Mouse (Mus musculus): Measurements from ENCODE around the gene Gm11567. TPM values are rescaled to one million over a fixed set of nuclear protein-coding genes. Genes with fewer than 3 reads are reported as not detected.
"Not testable (repeated sequence)": the region's sequence is repeated elsewhere in the genome, so short reads cannot be mapped to it uniquely, and the experiment has no call there.

Gm11567 gene
- polyA plus RNA-seq, 1 experiment from 2014 or later, result not detected

DNA sequence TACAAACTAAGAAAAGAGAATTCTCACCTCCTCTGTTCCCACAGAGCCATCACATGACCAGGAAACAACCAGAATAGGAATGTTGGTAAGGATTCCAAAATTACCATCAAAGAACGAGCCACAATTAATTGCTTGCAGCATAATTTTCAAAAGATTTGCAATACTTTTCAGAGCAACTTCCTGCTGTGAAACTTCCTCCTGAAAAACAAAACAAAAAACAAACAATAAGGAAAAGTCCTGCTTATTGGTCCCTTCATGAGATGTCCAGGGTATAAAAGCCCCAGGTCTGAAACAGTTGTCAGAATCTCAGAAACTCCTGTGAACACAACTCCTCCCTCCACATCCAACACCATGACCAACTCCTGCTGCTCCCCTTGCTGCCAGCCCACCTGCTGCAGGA is 5.9 kb upstream of the Gm11567 start, which contains the start of gene Krtap9-1:
Gene Krtap9-1, plus strand, starts transcription at position 301 of the 400 bp plus-strand sequence.
- ATAC-seq (replicated peaks; ENCODE audit: low FRiP score); H3K4me3 ChIP-seq (ENCODE audit: low read depth, low read length): not testable (repeated sequence)
- 63% methylated on average over 1 of the region's 1 CpGs for WGBS

DNA sequence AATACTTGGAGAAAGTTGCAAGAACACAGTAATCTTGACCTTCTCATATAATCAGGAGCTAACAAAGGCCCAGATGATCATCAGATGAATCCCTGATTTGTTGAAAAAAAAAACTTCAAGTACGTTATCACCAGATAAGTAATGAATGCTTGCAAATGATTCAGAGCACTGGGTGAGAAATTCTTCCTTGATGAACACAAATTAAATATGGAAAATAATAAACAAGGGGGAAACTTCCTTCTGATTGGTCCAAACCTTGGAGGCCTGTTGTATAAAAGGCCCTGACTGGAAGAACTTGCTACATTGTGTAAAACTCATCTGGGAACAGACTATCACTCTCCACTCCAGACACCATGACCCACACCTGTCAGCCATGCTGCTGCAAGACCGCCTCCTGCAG is 28.6 kb downstream of the Gm11567 start, which contains the start of gene Krtap31-1:
Gene Krtap31-1, plus strand, starts transcription at position 301 of the 400 bp plus-strand sequence.
- ATAC-seq (replicated peaks; ENCODE audit: low FRiP score) (no peak), DNase-seq (ENCODE audit: low spot score) (no peak)
- H3K27ac ChIP-seq (ENCODE audit: low read depth, low read length), result no peak within 1 kb of the TSS
- no peaks in the 10 kb centered on the region for H3K27me3 ChIP-seq (replicated peaks; ENCODE audit: control insufficient read depth, insufficient read depth, low read length)
- no peaks in the 10 kb centered on the region for H3K9me3 ChIP-seq (ENCODE audit: control insufficient read depth, low read length)
- WGBS, result 75% methylated on average over 2 of the region's 2 CpGs
- H3K4me1 ChIP-seq (replicated peaks; ENCODE audit: control insufficient read depth, insufficient read depth, low read length), result no peaks in the 10 kb centered on the region
- H3K4me3 ChIP-seq (ENCODE audit: low read depth, low read length), result no peak within 1 kb of the TSS
- no peak within 1 kb of the TSS for H3K4me2 ChIP-seq
- H3K36me3 ChIP-seq (ENCODE audit: control insufficient read depth, insufficient read depth, low read length), result no peaks in the 10 kb centered on the region
- H3K9ac ChIP-seq (ENCODE audit: low read depth, low read length), result no peak within 1 kb of the TSS

More for the DNA sequence above, 5.9 kb upstream of the Gm11567 start, which contains the start of gene Krtap9-1:
- H3K27ac ChIP-seq (ENCODE audit: low read depth, low read length); H3K4me2 ChIP-seq; DNase-seq (ENCODE audit: low spot score); H3K4me1 ChIP-seq (replicated peaks; ENCODE audit: control insufficient read depth, insufficient read depth, low read length); H3K27me3 ChIP-seq (replicated peaks; ENCODE audit: control insufficient read depth, insufficient read depth, low read length); H3K36me3 ChIP-seq (ENCODE audit: control insufficient read depth, insufficient read depth, low read length); H3K9ac ChIP-seq (ENCODE audit: low read depth, low read length); H3K9me3 ChIP-seq (ENCODE audit: control insufficient read depth, low read length): not testable (repeated sequence)

DNA sequence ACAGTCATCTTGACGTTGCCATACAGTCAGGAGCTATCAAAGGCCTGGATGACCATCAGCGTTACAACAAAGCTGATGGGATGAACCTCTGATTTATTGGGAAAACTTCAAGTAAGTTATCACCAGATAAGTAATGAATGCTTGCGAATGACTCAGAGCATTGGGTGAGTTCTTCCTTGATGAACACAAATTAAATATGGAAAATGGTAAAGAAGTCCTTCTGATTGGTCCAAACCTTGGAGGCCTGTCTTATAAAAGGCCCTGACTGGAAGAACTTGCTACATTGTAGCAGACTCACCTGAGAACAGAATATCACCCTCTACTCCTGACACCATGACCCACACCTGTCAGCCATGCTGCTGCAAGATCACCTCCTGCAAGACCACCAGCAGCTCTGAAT is 35.5 kb downstream of the Gm11567 start, which contains the start of gene Gm11565:
Gene Gm11565, plus strand, starts transcription at position 301 of the 400 bp plus-strand sequence.
- H3K9ac ChIP-seq (ENCODE audit: low read depth, low read length), result no peak within 1 kb of the TSS
- H3K36me3 ChIP-seq (ENCODE audit: control insufficient read depth, insufficient read depth, low read length), result no peaks in the 10 kb centered on the region
- H3K4me1 ChIP-seq (replicated peaks; ENCODE audit: control insufficient read depth, insufficient read depth, low read length), result no peaks in the 10 kb centered on the region
- 85% methylated on average over 3 of the region's 3 CpGs for WGBS
- no peak within 1 kb of the TSS for H3K4me3 ChIP-seq (ENCODE audit: low read depth, low read length)
- H3K4me2 ChIP-seq, result no peak within 1 kb of the TSS
- ATAC-seq (replicated peaks; ENCODE audit: low FRiP score) (no peak), DNase-seq (ENCODE audit: low spot score) (no peak)
- H3K27ac ChIP-seq (ENCODE audit: low read depth, low read length), result no peak within 1 kb of the TSS
- H3K27me3 ChIP-seq (replicated peaks; ENCODE audit: control insufficient read depth, insufficient read depth, low read length), result no peaks in the 10 kb centered on the region
- H3K9me3 ChIP-seq (ENCODE audit: control insufficient read depth, low read length), result no peaks in the 10 kb centered on the region

Other genes with a start within 250 kb of the Gm11567 start
- gene Krtap4-2, start 244.1 kb upstream of the Gm11567 start, polyA plus RNA-seq (2014; fragmentation: Nextera tagmentation; extraction: Ambion mirVana), result not detected in 2 replicates
- not detected in 2 replicates for gene Krtap4-7, start 235.1 kb upstream of the Gm11567 start, polyA plus RNA-seq (2014; fragmentation: Nextera tagmentation; extraction: Ambion mirVana)
- not detected in 2 replicates for gene Gm11555, start 229.0 kb upstream of the Gm11567 start, polyA plus RNA-seq (2014; fragmentation: Nextera tagmentation; extraction: Ambion mirVana)
- gene Gm11563, start 220.2 kb upstream of the Gm11567 start, polyA plus RNA-seq (2014; fragmentation: Nextera tagmentation; extraction: Ambion mirVana), result not detected in 2 replicates
- not detected in 2 replicates for gene Krtap4-6, start 213.2 kb upstream of the Gm11567 start, polyA plus RNA-seq (2014; fragmentation: Nextera tagmentation; extraction: Ambion mirVana)
- not detected in 2 replicates for gene Gm14190, start 188.4 kb upstream of the Gm11567 start, polyA plus RNA-seq (2014; fragmentation: Nextera tagmentation; extraction: Ambion mirVana)
- not detected in 2 replicates for gene Gm14180, start 144.9 kb upstream of the Gm11567 start, polyA plus RNA-seq (2014; fragmentation: Nextera tagmentation; extraction: Ambion mirVana)
- gene Gm11595, start 106.3 kb upstream of the Gm11567 start, polyA plus RNA-seq (2014; fragmentation: Nextera tagmentation; extraction: Ambion mirVana), result not detected in 2 replicates
- not detected in 2 replicates for gene Krtap4-8, start 98.5 kb upstream of the Gm11567 start, polyA plus RNA-seq (2014; fragmentation: Nextera tagmentation; extraction: Ambion mirVana)
- gene Krtap4-9, start 94.0 kb upstream of the Gm11567 start, polyA plus RNA-seq (2014; fragmentation: Nextera tagmentation; extraction: Ambion mirVana), result not detected in 2 replicates
- not detected in 2 replicates for gene Gm11596, start 85.7 kb upstream of the Gm11567 start, polyA plus RNA-seq (2014; fragmentation: Nextera tagmentation; extraction: Ambion mirVana)
- gene Gm11569, start 80.3 kb upstream of the Gm11567 start, polyA plus RNA-seq (2014; fragmentation: Nextera tagmentation; extraction: Ambion mirVana), result not detected in 2 replicates
- gene Gm11554, start 74.7 kb upstream of the Gm11567 start, polyA plus RNA-seq (2014; fragmentation: Nextera tagmentation; extraction: Ambion mirVana), result not detected in 2 replicates
- gene Krtap4-13, start 69.3 kb upstream of the Gm11567 start, polyA plus RNA-seq (2014; fragmentation: Nextera tagmentation; extraction: Ambion mirVana), result not detected in 2 replicates
- not detected in 2 replicates for gene Gm11564, start 63.5 kb upstream of the Gm11567 start, polyA plus RNA-seq (2014; fragmentation: Nextera tagmentation; extraction: Ambion mirVana)
- gene 2300003K06Rik, start 41.1 kb upstream of the Gm11567 start, polyA plus RNA-seq (2014; fragmentation: Nextera tagmentation; extraction: Ambion mirVana), result not detected in 2 replicates
- not detected in 2 replicates for gene Krtap4-16, start 27.6 kb upstream of the Gm11567 start, polyA plus RNA-seq (2014; fragmentation: Nextera tagmentation; extraction: Ambion mirVana)
- gene Gm11568, start 21.3 kb upstream of the Gm11567 start, polyA plus RNA-seq (2014; fragmentation: Nextera tagmentation; extraction: Ambion mirVana), result not detected in 2 replicates
- not detected in 2 replicates for gene Gm11559, start 14.7 kb upstream of the Gm11567 start, polyA plus RNA-seq (2014; fragmentation: Nextera tagmentation; extraction: Ambion mirVana)
- not detected in 2 replicates for gene Krtap9-1, start 5.8 kb upstream of the Gm11567 start, polyA plus RNA-seq (2014; fragmentation: Nextera tagmentation; extraction: Ambion mirVana)
- not detected in 2 replicates for gene Krtap31-1, start 28.7 kb downstream of the Gm11567 start, polyA plus RNA-seq (2014; fragmentation: Nextera tagmentation; extraction: Ambion mirVana)
- gene Gm11565, start 35.6 kb downstream of the Gm11567 start, polyA plus RNA-seq (2014; fragmentation: Nextera tagmentation; extraction: Ambion mirVana), result not detected in 2 replicates
- not detected in 2 replicates for gene Krtap31-2, start 57.1 kb downstream of the Gm11567 start, polyA plus RNA-seq (2014; fragmentation: Nextera tagmentation; extraction: Ambion mirVana)
- not detected in 2 replicates for gene Krtap9-5, start 69.3 kb downstream of the Gm11567 start, polyA plus RNA-seq (2014; fragmentation: Nextera tagmentation; extraction: Ambion mirVana)
- gene Krtap29-1, start 99.9 kb downstream of the Gm11567 start, polyA plus RNA-seq (2014; fragmentation: Nextera tagmentation; extraction: Ambion mirVana), result not detected in 2 replicates
- gene Krtap16-1, start 107.4 kb downstream of the Gm11567 start, polyA plus RNA-seq (2014; fragmentation: Nextera tagmentation; extraction: Ambion mirVana), result not detected in 2 replicates
- not detected in 2 replicates for gene Krtap17-1, start 114.8 kb downstream of the Gm11567 start, polyA plus RNA-seq (2014; fragmentation: Nextera tagmentation; extraction: Ambion mirVana)
- gene Krt33a, start 137.0 kb downstream of the Gm11567 start, polyA plus RNA-seq (2014; fragmentation: Nextera tagmentation; extraction: Ambion mirVana), result not detected in 2 replicates
- gene Krt33b, start 150.7 kb downstream of the Gm11567 start, polyA plus RNA-seq (2014; fragmentation: Nextera tagmentation; extraction: Ambion mirVana), result not detected in 2 replicates
- gene Krt34, start 162.4 kb downstream of the Gm11567 start, polyA plus RNA-seq (2014; fragmentation: Nextera tagmentation; extraction: Ambion mirVana), result not detected in 2 replicates
- not detected in 2 replicates for gene Krt31, start 171.4 kb downstream of the Gm11567 start, polyA plus RNA-seq (2014; fragmentation: Nextera tagmentation; extraction: Ambion mirVana)
- not detected in 2 replicates for gene Krt32, start 209.0 kb downstream of the Gm11567 start, polyA plus RNA-seq (2014; fragmentation: Nextera tagmentation; extraction: Ambion mirVana)
- gene Krt35, start 217.1 kb downstream of the Gm11567 start, polyA plus RNA-seq (2014; fragmentation: Nextera tagmentation; extraction: Ambion mirVana), result not detected in 2 replicates
- gene Krt36, start 226.4 kb downstream of the Gm11567 start, polyA plus RNA-seq (2014; fragmentation: Nextera tagmentation; extraction: Ambion mirVana), result not detected in 2 replicates
- gene Krt13, start 242.4 kb downstream of the Gm11567 start, polyA plus RNA-seq (2014; fragmentation: Nextera tagmentation; extraction: Ambion mirVana), result 0.14 TPM in 1 of 2 replicates, not detected in the other